ENCODE assay signal across 15 mouse cellular contexts in genomic region chr2:8628485-8629208, GRCm38 (mm10).
DNase-seq lines count a peak whose midpoint lies in the region; ATAC-seq lines count a peak whose summit lies in the region.
"Had no signal": no experiment of that assay in that cellular context is flagged by ENCODE, and none has a peak within 500 bp of the region (broad histone marks: within the 10 kb centered on the region; RNA-seq: fewer than 3 reads in every experiment).

No protein-coding gene starts in this region.

- no peaks in the 10 kb centered on the region for H3K36me3 ChIP-seq in heart, embryonic 11.5 days (ENCODE audit: control insufficient read depth, insufficient read depth, low read length)
- no peaks in the 10 kb centered on the region for H3K36me3 ChIP-seq in heart, embryonic 10.5 days
- H3K36me3 ChIP-seq: forebrain, embryonic 10.5 days; limb, embryonic 10.5 days had no signal

- no peak overlapping the region for H3K4me3 ChIP-seq in heart, embryonic 11.5 days (ENCODE audit: low read depth, low read length)
- H3K4me3 ChIP-seq in heart, embryonic 10.5 days, result no peak overlapping the region
- H3K4me3 ChIP-seq: forebrain, embryonic 10.5 days; limb, embryonic 10.5 days had no signal

- no peak for DNase-seq in heart, embryonic 10.5 days (ENCODE audit: low spot score)
- DNase-seq in 3T3-L1 (ENCODE audit: low read depth, low spot score), result peak; percentile 63
- peak; percentile 14 for DNase-seq in NIH3T3 (ENCODE audit: low read depth)
- peak; percentile 29 for DNase-seq in liver
- no peak for DNase-seq in lung, adult 18-20 months
- DNase-seq in cerebellum, adult 9-10 months, result no peak
- DNase-seq in layer of hippocampus, postnatal 10 days (ENCODE audit: low spot score in 2 of 2), result no peak
- DNase-seq: heart, postnatal 4 days; kidney, adult 2 months; lung, postnatal 36 days had no signal

- no peaks in the 10 kb centered on the region for H3K9me3 ChIP-seq in heart, embryonic 11.5 days (replicated peaks; ENCODE audit: control insufficient read depth, low read length)
- H3K9me3 ChIP-seq in heart, embryonic 10.5 days, result no peaks in the 10 kb centered on the region
- H3K9me3 ChIP-seq: forebrain, embryonic 10.5 days; limb, embryonic 10.5 days had no signal

- ATAC-seq in heart, embryonic 11.5 days (replicated peaks; ENCODE audit: insufficient number of reproducible peaks, low FRiP score, low TSS enrichment), result peak; percentile 89
- ATAC-seq: midbrain, embryonic 16.5 days had no signal

- H3K4me2 ChIP-seq in heart, embryonic 11.5 days, result no peak overlapping the region

- 82% methylated on average over 2 of the region's 2 CpGs for WGBS in heart, embryonic 11.5 days (ENCODE audit: insufficient replicate concordance)
- WGBS in heart, embryonic 10.5 days, result 95% methylated on average over 2 of the region's 2 CpGs

- H3K4me1 ChIP-seq in heart, embryonic 11.5 days (ENCODE audit: control insufficient read depth, insufficient read depth, low read length), result no peaks in the 10 kb centered on the region
- no peaks in the 10 kb centered on the region for H3K4me1 ChIP-seq in heart, embryonic 10.5 days
- H3K4me1 ChIP-seq: forebrain, embryonic 10.5 days; limb, embryonic 10.5 days had no signal

- H3K27me3 ChIP-seq in heart, embryonic 11.5 days (ENCODE audit: control insufficient read depth, insufficient read depth, low read length), result no peaks in the 10 kb centered on the region
- H3K27me3 ChIP-seq in heart, embryonic 10.5 days (ENCODE audit: insufficient read depth, poor library complexity, severe bottlenecking), result no peaks in the 10 kb centered on the region

- H3K9ac ChIP-seq in heart, embryonic 11.5 days (ENCODE audit: low read depth, low read length), result no peak overlapping the region

- no peak overlapping the region for H3K27ac ChIP-seq in heart, embryonic 11.5 days (ENCODE audit: low read depth, low read length)
- no peak overlapping the region for H3K27ac ChIP-seq in heart, embryonic 10.5 days
- H3K27ac ChIP-seq: forebrain, embryonic 10.5 days; limb, embryonic 10.5 days; stomach, postnatal 0 days had no signal

Comparison
In these comparisons a context has a peak if more than half of its experiments do, and no peak if none do; other contexts are left out.
1. DNase-seq: peak in 3T3-L1 (single experiment), NIH3T3 (single experiment) and liver (single experiment); none in heart, embryonic 10.5 days (single experiment), lung, adult 18-20 months (0 of 2), cerebellum, adult 9-10 months (single experiment) and layer of hippocampus, postnatal 10 days (0 of 2).